Mouse (Mus musculus): Measurements from ENCODE around the gene Abhd16a. TPM values are rescaled to one million over a fixed set of nuclear protein-coding genes. Genes with fewer than 3 reads are reported as not detected.

Gene Abhd16a
- polyA plus RNA-seq, 1 experiment from 2014 or later, result 85.7 TPM

- Histone ChIP-seq H3K4me1 (ENCODE audit: control insufficient read depth, insufficient read depth, low read length) (no peaks in the 10 kb centered on the region), H3K9ac (ENCODE audit: low read depth, low read length) (no peak overlapping the region), H3K9me3 (ENCODE audit: control insufficient read depth, low read length) (no peaks in the 10 kb centered on the region), H3K27me3 (ENCODE audit: control insufficient read depth, insufficient read depth, low read length) (no peaks in the 10 kb centered on the region), H3K27ac (ENCODE audit: low read depth, low read length) (no peak overlapping the region), H3K4me2 (replicated peaks; ENCODE audit: low read depth, low read length) (no peak overlapping the region), H3K4me3 (ENCODE audit: low read length) (no peak overlapping the region), H3K36me3 (ENCODE audit: control insufficient read depth, insufficient read depth, low read length) (peaks cover 98% of the 10 kb centered on the region)
- ATAC-seq (ENCODE audit: low FRiP score, low TSS enrichment), result no peak
- 87% methylated on average over 5 of the region's 5 CpGs for WGBS
These were observed 57.1 kb downstream of the Abhd16a start for GRCm38 (mm10) chr17:35146139-35146538.

DNA sequence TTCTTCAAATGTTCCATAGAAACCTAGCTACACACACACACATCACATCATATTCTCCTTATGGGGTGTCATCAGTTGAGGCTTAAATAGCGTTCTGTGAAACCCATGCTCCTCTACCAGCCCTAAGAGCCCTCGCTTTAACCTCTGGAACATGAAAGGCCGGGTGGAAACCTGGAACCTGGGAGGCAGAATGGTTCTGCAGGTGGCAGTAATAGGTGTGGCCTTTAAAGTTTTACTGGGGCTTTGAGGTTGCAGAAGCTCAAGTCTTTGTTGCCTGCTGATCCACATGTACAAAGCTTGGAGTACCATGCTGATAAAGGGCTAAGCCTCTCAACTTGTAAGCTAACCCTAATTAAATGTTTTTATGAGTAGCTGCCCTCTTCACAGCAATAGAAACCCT is 58.3 kb downstream of the Abhd16a start:
- no peak for ATAC-seq (ENCODE audit: low FRiP score, low TSS enrichment)
- H3K36me3 ChIP-seq (ENCODE audit: control insufficient read depth, insufficient read depth, low read length), result peaks cover 98% of the 10 kb centered on the region
- no peak overlapping the region for H3K9ac ChIP-seq (ENCODE audit: low read depth, low read length)
- WGBS, result 60% methylated on average over 3 of the region's 3 CpGs
- H3K9me3 ChIP-seq (ENCODE audit: control insufficient read depth, low read length), result no peaks in the 10 kb centered on the region
- H3K4me2 ChIP-seq (replicated peaks; ENCODE audit: low read depth, low read length), result no peak overlapping the region
- H3K4me1 ChIP-seq (ENCODE audit: control insufficient read depth, insufficient read depth, low read length), result no peaks in the 10 kb centered on the region
- no peak overlapping the region for H3K4me3 ChIP-seq (ENCODE audit: low read length)
- no peak overlapping the region for H3K27ac ChIP-seq (ENCODE audit: low read depth, low read length)
- no peaks in the 10 kb centered on the region for H3K27me3 ChIP-seq (ENCODE audit: control insufficient read depth, insufficient read depth, low read length)

GRCm38 (mm10) chr17:35147922-35148639 is 59.0 kb downstream of the Abhd16a start:
- WGBS, result 67% methylated on average over 5 of the region's 5 CpGs
- Histone ChIP-seq H3K4me3 (ENCODE audit: low read length) (no peak overlapping the region), H3K4me1 (ENCODE audit: control insufficient read depth, insufficient read depth, low read length) (no peaks in the 10 kb centered on the region), H3K27ac (ENCODE audit: low read depth, low read length) (no peak overlapping the region), H3K36me3 (ENCODE audit: control insufficient read depth, insufficient read depth, low read length) (peaks cover 98% of the 10 kb centered on the region), H3K9ac (ENCODE audit: low read depth, low read length) (no peak overlapping the region), H3K9me3 (ENCODE audit: control insufficient read depth, low read length) (no peaks in the 10 kb centered on the region), H3K27me3 (ENCODE audit: control insufficient read depth, insufficient read depth, low read length) (no peaks in the 10 kb centered on the region), H3K4me2 (replicated peaks; ENCODE audit: low read depth, low read length) (no peak overlapping the region)
- ATAC-seq (ENCODE audit: low FRiP score, low TSS enrichment), result no peak

GRCm38 (mm10) chr17:35152121-35152520 is 63.1 kb downstream of the Abhd16a start:
- ATAC-seq (ENCODE audit: low FRiP score, low TSS enrichment), result no peak
- Histone ChIP-seq H3K9me3 (ENCODE audit: control insufficient read depth, low read length) (no peaks in the 10 kb centered on the region), H3K9ac (ENCODE audit: low read depth, low read length) (no peak overlapping the region), H3K27ac (ENCODE audit: low read depth, low read length) (no peak overlapping the region), H3K36me3 (ENCODE audit: control insufficient read depth, insufficient read depth, low read length) (peaks cover 98% of the 10 kb centered on the region), H3K4me1 (ENCODE audit: control insufficient read depth, insufficient read depth, low read length) (no peaks in the 10 kb centered on the region), H3K27me3 (ENCODE audit: control insufficient read depth, insufficient read depth, low read length) (no peaks in the 10 kb centered on the region), H3K4me2 (replicated peaks; ENCODE audit: low read depth, low read length) (no peak overlapping the region), H3K4me3 (ENCODE audit: low read length) (no peak overlapping the region)
- 93% methylated on average over 4 of the region's 4 CpGs for WGBS

Other genes with a start within 250 kb of the Abhd16a start
- 22.8 and 45.9 TPM in 2 replicates for gene Skiv2l, start 239.1 kb upstream of the Abhd16a start, polyA plus RNA-seq (2014; fragmentation: Nextera tagmentation; extraction: Ambion mirVana)
- gene Nelfe, start 238.9 kb upstream of the Abhd16a start, polyA plus RNA-seq (2014; fragmentation: Nextera tagmentation; extraction: Ambion mirVana), result 107 and 119 TPM in 2 replicates
- 4.0 and 5.4 TPM in 2 replicates for gene Cfb, start 226.7 kb upstream of the Abhd16a start, polyA plus RNA-seq (2014; fragmentation: Nextera tagmentation; extraction: Ambion mirVana)
- 2.1 and 3.7 TPM in 2 replicates for gene Zbtb12, start 209.8 kb upstream of the Abhd16a start, polyA plus RNA-seq (2014; fragmentation: Nextera tagmentation; extraction: Ambion mirVana)
- gene Gm20547, start 207.2 kb upstream of the Abhd16a start, polyA plus RNA-seq (2014; fragmentation: Nextera tagmentation; extraction: Ambion mirVana), result not detected in 2 replicates
- gene C2, start 191.0 kb upstream of the Abhd16a start, polyA plus RNA-seq (2014; fragmentation: Nextera tagmentation; extraction: Ambion mirVana), result 1.7 and 1.9 TPM in 2 replicates
- gene Ehmt2, start 190.8 kb upstream of the Abhd16a start, polyA plus RNA-seq (2014; fragmentation: Nextera tagmentation; extraction: Ambion mirVana), result 70.5 and 76.9 TPM in 2 replicates
- 5.4 and 7.7 TPM in 2 replicates for gene Slc44a4, start 174.8 kb upstream of the Abhd16a start, polyA plus RNA-seq (2014; fragmentation: Nextera tagmentation; extraction: Ambion mirVana)
- gene Neu1, start 158.0 kb upstream of the Abhd16a start, polyA plus RNA-seq (2014; fragmentation: Nextera tagmentation; extraction: Ambion mirVana), result 19.6 and 23.2 TPM in 2 replicates
- gene Hspa1b, start 130.0 kb upstream of the Abhd16a start, polyA plus RNA-seq (2014; fragmentation: Nextera tagmentation; extraction: Ambion mirVana), result 0.54 and 0.80 TPM in 2 replicates
- not detected in 2 replicates for gene Gm20481, start 119.4 kb upstream of the Abhd16a start, polyA plus RNA-seq (2014; fragmentation: Nextera tagmentation; extraction: Ambion mirVana)
- 4.3 and 4.8 TPM in 2 replicates for gene Hspa1a, start 117.1 kb upstream of the Abhd16a start, polyA plus RNA-seq (2014; fragmentation: Nextera tagmentation; extraction: Ambion mirVana)
- gene Hspa1l, start 116.6 kb upstream of the Abhd16a start, polyA plus RNA-seq (2014; fragmentation: Nextera tagmentation; extraction: Ambion mirVana), result 0.79 and 1.3 TPM in 2 replicates
- gene Lsm2, start 107.4 kb upstream of the Abhd16a start, polyA plus RNA-seq (2014; fragmentation: Nextera tagmentation; extraction: Ambion mirVana), result 240 and 246 TPM in 2 replicates
- gene Vars, start 88.3 kb upstream of the Abhd16a start, polyA plus RNA-seq (2014; fragmentation: Nextera tagmentation; extraction: Ambion mirVana), result 96.4 and 137 TPM in 2 replicates
- gene Vwa7, start 72.7 kb upstream of the Abhd16a start, polyA plus RNA-seq (2014; fragmentation: Nextera tagmentation; extraction: Ambion mirVana), result 0.13 and 0.28 TPM in 2 replicates
- 6.6 and 10.9 TPM in 2 replicates for gene Sapcd1, start 61.2 kb upstream of the Abhd16a start, polyA plus RNA-seq (2014; fragmentation: Nextera tagmentation; extraction: Ambion mirVana)
- gene Msh5, start 42.5 kb upstream of the Abhd16a start, polyA plus RNA-seq (2014; fragmentation: Nextera tagmentation; extraction: Ambion mirVana), result 4.9 and 5.9 TPM in 2 replicates
- gene Clic1, start 39.3 kb upstream of the Abhd16a start, polyA plus RNA-seq (2014; fragmentation: Nextera tagmentation; extraction: Ambion mirVana), result 72.1 and 172 TPM in 2 replicates
- gene Ddah2, start 30.2 kb upstream of the Abhd16a start, polyA plus RNA-seq (2014; fragmentation: Nextera tagmentation; extraction: Ambion mirVana), result 355 and 422 TPM in 2 replicates
- gene Ly6g6c, start 23.9 kb upstream of the Abhd16a start, polyA plus RNA-seq (2014; fragmentation: Nextera tagmentation; extraction: Ambion mirVana), result 0.20 and 0.30 TPM in 2 replicates
- gene Mpig6b, start 23.1 kb upstream of the Abhd16a start, polyA plus RNA-seq (2014; fragmentation: Nextera tagmentation; extraction: Ambion mirVana), result 0.36 and 0.46 TPM in 2 replicates
- gene Ly6g6e, start 12.4 kb upstream of the Abhd16a start, polyA plus RNA-seq (2014; fragmentation: Nextera tagmentation; extraction: Ambion mirVana), result 0.81 and 1.3 TPM in 2 replicates
- gene Ly6g6d, start 11.2 kb upstream of the Abhd16a start, polyA plus RNA-seq (2014; fragmentation: Nextera tagmentation; extraction: Ambion mirVana), result 4.3 and 4.8 TPM in 2 replicates
- 0.31 and 0.34 TPM in 2 replicates for gene Ly6g6f, start 3.7 kb upstream of the Abhd16a start, polyA plus RNA-seq (2014; fragmentation: Nextera tagmentation; extraction: Ambion mirVana)
- not detected in 2 replicates for gene Ly6g5c, start 19.0 kb downstream of the Abhd16a start, polyA plus RNA-seq (2014; fragmentation: Nextera tagmentation; extraction: Ambion mirVana)
- gene Ly6g5b, start 26.2 kb downstream of the Abhd16a start, polyA plus RNA-seq (2014; fragmentation: Nextera tagmentation; extraction: Ambion mirVana), result 1.2 and 1.3 TPM in 2 replicates
- gene Gpank1, start 32.2 kb downstream of the Abhd16a start, polyA plus RNA-seq (2014; fragmentation: Nextera tagmentation; extraction: Ambion mirVana), result 19.4 and 20.8 TPM in 2 replicates
- 325 and 334 TPM in 2 replicates for gene Csnk2b, start 32.8 kb downstream of the Abhd16a start, polyA plus RNA-seq (2014; fragmentation: Nextera tagmentation; extraction: Ambion mirVana)
- gene D17H6S53E, start 37.1 kb downstream of the Abhd16a start, polyA plus RNA-seq (2014; fragmentation: Nextera tagmentation; extraction: Ambion mirVana), result 9.4 and 10.0 TPM in 2 replicates
- 9.7 and 10.4 TPM in 2 replicates for gene Apom, start 42.8 kb downstream of the Abhd16a start, polyA plus RNA-seq (2014; fragmentation: Nextera tagmentation; extraction: Ambion mirVana)
- 82.6 and 99.0 TPM in 2 replicates for gene Bag6, start 45.9 kb downstream of the Abhd16a start, polyA plus RNA-seq (2014; fragmentation: Nextera tagmentation; extraction: Ambion mirVana)
- gene Prrc2a, start 75.6 kb downstream of the Abhd16a start, polyA plus RNA-seq (2014; fragmentation: Nextera tagmentation; extraction: Ambion mirVana), result 248 and 262 TPM in 2 replicates
- 9.7 and 10.9 TPM in 2 replicates for gene Aif1, start 86.8 kb downstream of the Abhd16a start, polyA plus RNA-seq (2014; fragmentation: Nextera tagmentation; extraction: Ambion mirVana)
- 12.2 and 15.9 TPM in 2 replicates for gene Lst1, start 99.2 kb downstream of the Abhd16a start, polyA plus RNA-seq (2014; fragmentation: Nextera tagmentation; extraction: Ambion mirVana)
- 0.34 and 1.4 TPM in 2 replicates for gene Ltb, start 105.2 kb downstream of the Abhd16a start, polyA plus RNA-seq (2014; fragmentation: Nextera tagmentation; extraction: Ambion mirVana)
- gene Tnf, start 112.7 kb downstream of the Abhd16a start, polyA plus RNA-seq (2014; fragmentation: Nextera tagmentation; extraction: Ambion mirVana), result not detected in 2 replicates
- 0.14 TPM in 1 of 2 replicates, not detected in the other for gene Lta, start 116.1 kb downstream of the Abhd16a start, polyA plus RNA-seq (2014; fragmentation: Nextera tagmentation; extraction: Ambion mirVana)
- 0.89 TPM in 1 of 2 replicates, not detected in the other for gene Gm16181, start 131.6 kb downstream of the Abhd16a start, polyA plus RNA-seq (2014; fragmentation: Nextera tagmentation; extraction: Ambion mirVana)
- gene Atp6v1g2, start 144.4 kb downstream of the Abhd16a start, polyA plus RNA-seq (2014; fragmentation: Nextera tagmentation; extraction: Ambion mirVana), result 5.3 and 6.4 TPM in 2 replicates
- 3.3 and 6.0 TPM in 2 replicates for gene Nfkbil1, start 146.5 kb downstream of the Abhd16a start, polyA plus RNA-seq (2014; fragmentation: Nextera tagmentation; extraction: Ambion mirVana)
- gene Ddx39b, start 152.5 kb downstream of the Abhd16a start, polyA plus RNA-seq (2014; fragmentation: Nextera tagmentation; extraction: Ambion mirVana), result 525 and 616 TPM in 2 replicates
- gene H2-D1, start 173.5 kb downstream of the Abhd16a start, polyA plus RNA-seq (2014; fragmentation: Nextera tagmentation; extraction: Ambion mirVana), result 38.3 and 42.8 TPM in 2 replicates
- gene H2-Q1, start 231.1 kb downstream of the Abhd16a start, polyA plus RNA-seq (2014; fragmentation: Nextera tagmentation; extraction: Ambion mirVana), result not detected in 2 replicates